Mouse (Mus musculus): ENCODE results near the gene Olfr993. TPM values are rescaled to one million over a fixed set of nuclear protein-coding genes. Genes with fewer than 3 reads are reported as not detected.

Gene Olfr993
- polyA plus RNA-seq (2014; fragmentation: Illumina TruSeq; extraction: RNeasy Lipid Tissue Mini Kit (QIAGEN cat#74804); ENCODE audit: low read depth, low replicate concordance) = not detected

DNA sequence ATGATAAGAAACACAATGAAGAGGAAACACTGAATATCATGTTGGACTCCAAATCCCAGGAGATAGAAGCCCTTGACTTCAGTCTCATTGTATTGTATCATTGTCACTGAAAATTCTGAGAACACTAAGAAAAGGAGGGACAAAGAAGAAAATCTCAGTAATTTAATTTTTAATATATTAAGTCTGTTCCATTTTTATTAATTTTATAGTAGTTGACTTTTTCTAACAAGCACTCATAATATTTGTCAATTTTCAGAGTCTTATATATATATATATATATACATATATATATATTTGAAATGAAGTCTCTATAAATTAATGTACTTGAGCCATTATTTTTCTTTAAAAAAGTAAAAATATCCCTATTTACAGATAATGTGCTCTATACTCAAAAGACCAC, at the start of gene Olfr993:
Olfr993 (minus strand) TSS at position 101 of the 400 bp plus-strand sequence.

DNA sequence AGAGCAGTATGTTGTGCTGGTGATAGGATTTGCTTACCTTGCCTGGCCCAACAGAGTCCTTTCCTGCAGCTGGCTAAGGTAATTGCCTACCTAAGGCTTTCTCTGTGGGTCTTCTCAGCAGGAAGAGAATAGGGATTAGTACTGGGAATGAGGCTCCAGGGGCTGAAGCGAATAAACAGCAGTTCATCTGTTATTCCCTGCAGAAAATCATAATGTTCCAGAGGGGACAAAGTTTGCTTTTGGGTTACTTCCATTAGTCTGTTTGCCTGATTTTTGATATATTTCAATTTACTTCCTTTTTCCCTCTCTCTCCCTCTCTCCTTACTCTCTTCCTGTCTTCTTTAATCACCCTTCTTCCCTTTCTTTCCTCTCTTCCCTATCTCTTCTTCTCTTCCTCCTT, 28.9 kb upstream of the Olfr993 start, which contains the start of gene Olfr995:
Olfr995 (minus strand) TSS at position 101 of the 400 bp plus-strand sequence.

GRCm38 (mm10) chr2:85436351-85436750, 21.7 kb upstream of the Olfr993 start, which contains the start of gene Olfr994:
Gene Olfr994, minus strand, starts transcription at chr2:85436451.

GRCm38 (mm10) chr2:85409369-85409768, 5.3 kb downstream of the Olfr993 start, which contains the start of gene Olfr992:
Gene Olfr992, minus strand, starts transcription at chr2:85409469.

Other genes with a start within 250 kb of the Olfr993 start
- 0.22 TPM for gene Lrrc55, start 217.7 kb downstream of the Olfr993 start, polyA plus RNA-seq (2014; fragmentation: Illumina TruSeq; extraction: RNeasy Lipid Tissue Mini Kit (QIAGEN cat#74804); ENCODE audit: low read depth, low replicate concordance)
- not detected for gene Olfr987, start 75.6 kb downstream of the Olfr993 start, polyA plus RNA-seq (2014; fragmentation: Illumina TruSeq; extraction: RNeasy Lipid Tissue Mini Kit (QIAGEN cat#74804); ENCODE audit: low read depth, low replicate concordance)
- gene Olfr988, start 51.6 kb downstream of the Olfr993 start, polyA plus RNA-seq (2014; fragmentation: Illumina TruSeq; extraction: RNeasy Lipid Tissue Mini Kit (QIAGEN cat#74804); ENCODE audit: low read depth, low replicate concordance) = not detected
- not detected for gene Olfr992, start 5.4 kb downstream of the Olfr993 start, polyA plus RNA-seq (2014; fragmentation: Illumina TruSeq; extraction: RNeasy Lipid Tissue Mini Kit (QIAGEN cat#74804); ENCODE audit: low read depth, low replicate concordance)
- gene Olfr994, start 21.6 kb upstream of the Olfr993 start, polyA plus RNA-seq (2014; fragmentation: Illumina TruSeq; extraction: RNeasy Lipid Tissue Mini Kit (QIAGEN cat#74804); ENCODE audit: low read depth, low replicate concordance) = not detected
- gene Olfr995, start 28.8 kb upstream of the Olfr993 start, polyA plus RNA-seq (2014; fragmentation: Illumina TruSeq; extraction: RNeasy Lipid Tissue Mini Kit (QIAGEN cat#74804); ENCODE audit: low read depth, low replicate concordance) = not detected
- gene 4833423E24Rik, start 104.1 kb upstream of the Olfr993 start, polyA plus RNA-seq (2014; fragmentation: Illumina TruSeq; extraction: RNeasy Lipid Tissue Mini Kit (QIAGEN cat#74804); ENCODE audit: low read depth, low replicate concordance) = not detected
- not detected for gene Olfr996, start 164.3 kb upstream of the Olfr993 start, polyA plus RNA-seq (2014; fragmentation: Illumina TruSeq; extraction: RNeasy Lipid Tissue Mini Kit (QIAGEN cat#74804); ENCODE audit: low read depth, low replicate concordance)
- gene Olfr998, start 174.1 kb upstream of the Olfr993 start, polyA plus RNA-seq (2014; fragmentation: Illumina TruSeq; extraction: RNeasy Lipid Tissue Mini Kit (QIAGEN cat#74804); ENCODE audit: low read depth, low replicate concordance) = not detected
- gene Olfr1000, start 197.0 kb upstream of the Olfr993 start, polyA plus RNA-seq (2014; fragmentation: Illumina TruSeq; extraction: RNeasy Lipid Tissue Mini Kit (QIAGEN cat#74804); ENCODE audit: low read depth, low replicate concordance) = not detected
- not detected for gene Olfr1002, start 235.8 kb upstream of the Olfr993 start, polyA plus RNA-seq (2014; fragmentation: Illumina TruSeq; extraction: RNeasy Lipid Tissue Mini Kit (QIAGEN cat#74804); ENCODE audit: low read depth, low replicate concordance)
- gene Olfr154, start 249.6 kb upstream of the Olfr993 start, polyA plus RNA-seq (2014; fragmentation: Illumina TruSeq; extraction: RNeasy Lipid Tissue Mini Kit (QIAGEN cat#74804); ENCODE audit: low read depth, low replicate concordance) = not detected